Mouse (Mus musculus) embryo, embryonic 11.5 days (tissue): Measurements from ENCODE around the gene Mcm9.
A peak's percentile ranks its signal among the peaks of the same experiment; 100 is the strongest.
"Not testable (repeated sequence)": the region's sequence is repeated elsewhere in the genome, so short reads cannot be mapped to it uniquely, and the experiment has no call there.

Experiments used
- DNase-seq: peaks from one replicate; pipeline ENCODE4 v3.0.0-alpha.2; 2012; ENCODE audit warnings: low read depth, low spot score

The Mcm9 gene

GRCm38 (mm10) chr10:53630339-53630738, at the start of gene Mcm9:
TSS of gene Mcm9 (minus strand) at chr10:53630439.
- DNase-seq = not testable (repeated sequence)

GRCm38 (mm10) chr10:53661788-53662187, 31.5 kb upstream of the Mcm9 start:
- DNase-seq = no peak

DNA sequence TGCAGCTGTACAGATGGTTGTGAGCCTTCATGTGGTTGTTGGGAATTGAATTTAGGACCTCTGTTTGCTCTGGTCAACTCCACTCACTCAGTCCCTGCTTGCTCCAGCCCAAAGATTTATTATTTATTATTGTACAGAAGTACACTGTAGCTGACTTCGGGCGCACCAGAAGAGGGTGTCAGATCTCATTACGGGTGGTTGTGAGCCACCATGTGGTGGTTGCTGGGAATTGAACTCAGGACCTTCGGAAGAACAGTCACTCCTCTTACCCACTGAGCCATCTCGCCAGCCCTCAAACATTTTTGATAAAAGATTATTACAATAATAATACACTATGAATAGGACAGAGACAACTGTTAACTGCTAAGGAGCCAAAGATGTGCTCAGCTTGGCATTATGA, 24.0 kb upstream of the Mcm9 start:
- not testable (repeated sequence) for DNase-seq

- no peak for DNase-seq
Measured at GRCm38 (mm10) chr10:53650683-53651082, 20.4 kb upstream of the Mcm9 start.

GRCm38 (mm10) chr10:53641507-53641906, 11.3 kb upstream of the Mcm9 start:
- DNase-seq = no peak

- no peak for DNase-seq
Measured at GRCm38 (mm10) chr10:53635246-53635971, 5.2 kb upstream of the Mcm9 start.

- DNase-seq = no peak
Measured at GRCm38 (mm10) chr10:53634160-53634559, 3.9 kb upstream of the Mcm9 start.

GRCm38 (mm10) chr10:53629918-53630250, 355 bp downstream of the Mcm9 start:
- DNase-seq = peak; percentile 94

- DNase-seq = peak; percentile 86
Measured at GRCm38 (mm10) chr10:53629247-53629917, 857 bp downstream of the Mcm9 start.

GRCm38 (mm10) chr10:53615850-53616616, 14.2 kb downstream of the Mcm9 start:
- no peak for DNase-seq

GRCm38 (mm10) chr10:53613955-53614354, 16.3 kb downstream of the Mcm9 start:
- DNase-seq = no peak

- DNase-seq = no peak
Measured at GRCm38 (mm10) chr10:53612172-53612571, 18.1 kb downstream of the Mcm9 start.

DNA sequence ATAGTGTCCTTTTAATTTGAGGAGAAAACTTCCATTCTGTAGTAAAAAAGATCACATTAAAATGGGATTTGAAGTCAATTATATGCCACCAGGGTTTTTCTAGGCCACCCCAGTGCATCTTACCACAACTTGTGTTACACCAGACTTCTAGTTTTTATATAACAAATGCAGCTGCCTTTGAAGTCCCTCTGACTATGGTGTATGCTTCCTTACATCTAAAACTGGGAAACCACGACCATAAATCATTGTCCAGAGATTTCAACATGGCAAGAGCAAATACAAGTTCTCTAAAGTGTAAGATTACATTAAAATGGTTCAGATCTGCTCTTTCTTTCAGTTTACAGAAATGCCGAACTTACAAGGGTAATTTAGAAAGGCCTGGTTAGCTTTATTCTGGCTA, 22.0 kb downstream of the Mcm9 start:
- no peak for DNase-seq

- DNase-seq = no peak
Measured at GRCm38 (mm10) chr10:53605328-53605727, 24.9 kb downstream of the Mcm9 start.

GRCm38 (mm10) chr10:53598821-53599220, 31.4 kb downstream of the Mcm9 start:
- no peak for DNase-seq

DNA sequence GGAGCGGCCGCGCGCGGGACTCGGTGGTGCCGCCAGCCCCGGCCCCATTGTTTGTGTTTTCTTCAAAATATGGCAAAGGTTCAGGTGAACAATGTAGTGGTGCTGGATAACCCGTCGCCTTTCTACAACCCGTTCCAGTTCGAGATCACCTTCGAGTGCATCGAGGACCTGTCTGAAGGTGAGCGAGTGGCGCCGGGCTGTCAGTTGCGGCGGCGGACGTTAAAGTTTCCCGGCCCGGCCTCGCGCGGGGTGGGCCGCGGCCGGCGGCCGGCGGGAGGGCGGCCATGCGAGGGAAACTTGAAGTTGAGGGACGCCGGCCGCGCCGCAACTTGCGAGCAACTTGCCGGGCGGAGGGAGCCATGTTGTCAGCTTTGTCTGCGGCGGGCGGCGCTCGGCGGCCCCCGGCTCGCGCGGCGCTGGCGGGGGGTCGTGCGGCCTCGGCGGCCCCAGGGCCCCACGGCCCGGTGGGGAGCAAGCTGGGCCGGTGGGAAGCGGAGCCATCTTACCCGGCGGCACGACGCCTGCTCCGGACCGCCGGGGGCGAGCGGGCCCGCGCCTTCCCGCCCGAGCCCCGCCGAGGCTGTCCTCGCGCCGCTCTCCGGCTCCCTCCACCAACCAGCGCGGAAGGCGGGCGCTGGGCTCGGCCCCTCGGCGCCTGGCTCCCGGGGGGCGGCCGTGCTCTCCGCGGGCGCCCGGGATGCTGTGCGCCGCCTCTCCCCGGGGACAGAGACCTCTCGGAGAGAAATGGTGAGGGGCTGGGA, 32.9 kb downstream of the Mcm9 start:
- DNase-seq = no peak

GRCm38 (mm10) chr10:53596677-53597120, 33.5 kb downstream of the Mcm9 start, which contains the start of gene Asf1a:
TSS of gene Asf1a (plus strand) at chr10:53596757.
- peak; percentile 94 for DNase-seq

- DNase-seq = no peak
Measured at GRCm38 (mm10) chr10:53595744-53596676, 34.2 kb downstream of the Mcm9 start.

DNA sequence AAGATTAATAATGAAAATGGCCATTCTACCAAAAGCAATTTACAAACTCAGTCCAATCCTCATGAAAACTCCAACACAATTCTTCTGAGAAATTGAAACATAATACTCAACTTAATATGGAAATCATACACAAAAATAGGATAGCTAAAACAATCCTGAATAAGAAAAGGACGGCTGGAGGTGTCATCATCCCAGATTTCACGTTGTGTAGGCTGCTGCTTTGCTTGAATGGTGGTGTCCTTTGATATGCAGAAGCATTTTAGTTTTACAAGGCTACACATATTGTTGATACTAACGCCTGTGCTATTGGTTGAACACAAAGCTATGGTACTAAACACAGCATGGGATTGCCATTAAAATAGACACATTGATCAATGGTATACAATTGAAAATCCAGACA, 44.5 kb downstream of the Mcm9 start:
- DNase-seq = no peak

DNA sequence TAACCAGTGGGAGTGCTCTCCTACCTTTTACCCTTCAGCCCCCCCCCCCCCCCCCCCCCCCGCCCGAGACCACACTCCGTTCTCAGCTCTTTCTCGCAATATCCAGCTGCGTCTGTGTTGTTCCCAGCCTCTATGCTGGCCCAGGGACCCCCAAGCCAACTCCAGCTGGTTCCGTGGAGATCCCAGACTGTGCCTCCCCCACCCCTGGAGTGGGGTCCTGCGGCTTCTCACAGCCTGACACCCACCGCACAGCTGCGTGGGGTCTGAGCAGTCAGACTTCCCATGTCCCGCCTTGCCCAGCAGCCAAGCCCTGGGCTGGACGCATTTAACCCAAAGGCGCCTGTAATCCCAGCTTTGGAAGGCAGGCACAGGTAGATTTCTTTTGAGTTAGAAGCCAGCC, 49.2 kb downstream of the Mcm9 start:
- DNase-seq = no peak
